Mouse (Mus musculus) forebrain, embryonic 14.5 days (tissue): Measurements from ENCODE around the gene Nos1. TPM values are rescaled to one million over a fixed set of nuclear protein-coding genes. Genes with fewer than 3 reads are reported as not detected.

ENCODE experiments used
- ATAC-seq: fragments of 200-750 bp; cut with Nextera tagmentation; 2 replicates; pipeline ENCODE4 v1.8.0; 2017; ENCODE audit warnings: mild to moderate bottlenecking, moderate library complexity
- DNase-seq: peaks from one replicate; pipeline ENCODE4 v3.0.0-alpha.2; 2015; ENCODE audit warnings: low spot score
- H3K27ac ChIP-seq: fragments of 300-500 bp; sonication (generic); 2 replicates; pipeline ENCODE4 v1.5.1; 2014; ENCODE audit warnings: low read depth, mild to moderate bottlenecking, control low read depth, low read length, moderate library complexity
- H3K27me3 ChIP-seq: fragments of 300-500 bp; sonication (generic); replicated peaks from 2 replicates; pipeline ENCODE4 v1.6.1; 2014; ENCODE audit warnings: low read length, control low read depth, mixed read lengths; ENCODE audit not compliant: control insufficient read depth, insufficient read depth
- H3K36me3 ChIP-seq: fragments of 300-500 bp; sonication (generic); 2 replicates; pipeline ENCODE4 v1.6.1; 2014; ENCODE audit warnings: low read length, control low read depth; ENCODE audit not compliant: control insufficient read depth, insufficient read depth
- H3K4me1 ChIP-seq: fragments of 300-500 bp; sonication (generic); 2 replicates; pipeline ENCODE4 v1.6.1; 2014; ENCODE audit warnings: antibody characterized with exemption, low read length, control low read depth; ENCODE audit not compliant: control insufficient read depth, insufficient read depth
- H3K4me2 ChIP-seq: fragments of 300-500 bp; sonication (generic); 2 replicates; pipeline ENCODE4 v1.6.1; 2014; ENCODE audit warnings: mild to moderate bottlenecking, control low read depth, low read length
- H3K4me3 ChIP-seq: fragments of 300-500 bp; sonication (generic); 2 replicates; pipeline ENCODE4 v1.5.1; 2014; ENCODE audit warnings: low read depth, low read length, control low read depth
- H3K9ac ChIP-seq: fragments of 300-500 bp; sonication (generic); 2 replicates; pipeline ENCODE4 v1.6.1; 2014; ENCODE audit warnings: mild to moderate bottlenecking, low read length, control low read depth, moderate library complexity
- H3K9me3 ChIP-seq: fragments of 300-500 bp; sonication (generic); replicated peaks from 2 replicates; pipeline ENCODE4 v1.6.1; 2016; ENCODE audit warnings: low read length, control low read depth, mixed read lengths; ENCODE audit not compliant: control insufficient read depth
- WGBS: fragments of 180-500 bp; shearing (Covaris S2); extraction: QIAGEN DNeasy Blood & Tissue Kit; methylation state at CpG from one replicate; pipeline ENCODE4 v1.1.7; 2014; 5-methylcytosine and 5-hydroxymethylcytosine counted together
- polyA plus RNA-seq: library from polyadenylated mRNA; unstranded; fragments of >200 nt; fragmentation: Nextera tagmentation; extraction: Ambion mirVana; gene quantifications from 2 replicates; pipeline ENCODE4 v1.2.1, GENCODE M21; 2014

Gene Nos1
- polyA plus RNA-seq, 1 experiment from 2014 or later, result 3.0 TPM

GRCm38 (mm10) chr5:117986327-117986726, 205.5 kb downstream of the Nos1 start:
- Histone ChIP-seq H3K36me3 (peaks cover 97% of the 10 kb centered on the region), H3K4me2 (no peak overlapping the region), H3K4me3 (no peak overlapping the region), H3K27ac (no peak overlapping the region), H3K27me3 (no peaks in the 10 kb centered on the region), H3K9me3 (no peaks in the 10 kb centered on the region), H3K9ac (no peak overlapping the region), H3K4me1 (no peaks in the 10 kb centered on the region)
- DNase-seq (no peak), ATAC-seq (no peak)
- 77% methylated on average over 4 of the region's 4 CpGs for WGBS

- no peak for ATAC-seq
- 98% methylated on average over 3 of the region's 3 CpGs for WGBS
- DNase-seq, result no peak
These were observed 207.1 kb downstream of the Nos1 start for GRCm38 (mm10) chr5:117987891-117988290.

DNA sequence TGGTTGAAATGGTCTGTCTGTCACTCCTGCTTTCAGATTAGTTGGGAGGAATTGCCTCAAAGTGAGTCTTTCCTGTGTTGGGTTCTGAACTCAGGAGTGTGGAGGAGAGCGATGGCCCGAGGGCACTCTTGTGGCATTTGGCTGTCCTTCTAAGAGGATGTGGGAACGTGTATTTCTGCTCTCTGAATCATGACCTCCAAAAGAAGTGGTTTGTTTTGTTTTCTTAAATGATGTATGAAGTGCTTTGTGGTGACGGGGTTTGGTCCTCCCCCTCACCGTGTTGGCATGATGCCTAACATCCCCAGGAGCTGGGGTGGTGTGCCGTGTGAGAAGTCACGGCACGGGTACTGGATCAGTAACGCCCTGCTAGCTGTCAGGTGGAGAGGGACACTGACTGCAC, 207.5 kb downstream of the Nos1 start:
- Histone ChIP-seq H3K4me2 (no peak overlapping the region), H3K4me1 (no peaks in the 10 kb centered on the region), H3K9ac (no peak overlapping the region), H3K4me3 (no peak overlapping the region), H3K27me3 (no peaks in the 10 kb centered on the region), H3K27ac (no peak overlapping the region), H3K9me3 (no peaks in the 10 kb centered on the region), H3K36me3 (peaks cover 98% of the 10 kb centered on the region)
- DNase-seq (no peak), ATAC-seq (no peak)
- WGBS, result 73% methylated on average over 9 of the region's 9 CpGs

More at GRCm38 (mm10) chr5:117987891-117988290, 207.1 kb downstream of the Nos1 start:
- Histone ChIP-seq H3K4me2 (no peak overlapping the region), H3K27ac (no peak overlapping the region), H3K27me3 (no peaks in the 10 kb centered on the region), H3K9ac (no peak overlapping the region), H3K4me3 (no peak overlapping the region), H3K36me3 (peaks cover 99% of the 10 kb centered on the region), H3K4me1 (no peaks in the 10 kb centered on the region), H3K9me3 (no peaks in the 10 kb centered on the region)

DNA sequence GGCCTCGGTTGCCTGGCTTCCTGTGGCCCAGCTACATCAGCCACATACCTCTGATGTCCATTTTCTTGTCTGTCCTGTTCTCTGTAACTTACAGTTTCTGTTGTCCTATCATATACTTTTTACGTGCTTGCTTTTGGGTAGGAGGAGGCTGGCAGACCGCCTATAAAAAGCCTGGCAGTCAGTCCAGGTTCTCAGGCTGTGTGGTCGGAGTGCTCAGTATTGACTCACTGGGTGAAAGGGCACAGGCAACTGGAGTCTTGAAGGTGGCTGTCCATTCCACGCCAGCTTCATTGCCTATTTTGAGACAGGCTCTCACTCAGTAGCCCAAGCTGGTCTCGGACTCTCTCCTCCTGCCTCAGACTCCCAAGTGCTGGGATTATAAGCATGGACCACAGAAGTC, 208.9 kb downstream of the Nos1 start:
- H3K36me3 ChIP-seq, result peaks cover 98% of the 10 kb centered on the region
- 89% methylated on average over 6 of the region's 6 CpGs for WGBS
- H3K4me1 ChIP-seq, result no peaks in the 10 kb centered on the region
- H3K4me2 ChIP-seq, result no peak overlapping the region
- H3K4me3 ChIP-seq, result no peak overlapping the region
- H3K27ac ChIP-seq, result no peak overlapping the region
- no peaks in the 10 kb centered on the region for H3K27me3 ChIP-seq
- ATAC-seq, result no peak
- no peaks in the 10 kb centered on the region for H3K9me3 ChIP-seq
- no peak overlapping the region for H3K9ac ChIP-seq
- no peak for DNase-seq

DNA sequence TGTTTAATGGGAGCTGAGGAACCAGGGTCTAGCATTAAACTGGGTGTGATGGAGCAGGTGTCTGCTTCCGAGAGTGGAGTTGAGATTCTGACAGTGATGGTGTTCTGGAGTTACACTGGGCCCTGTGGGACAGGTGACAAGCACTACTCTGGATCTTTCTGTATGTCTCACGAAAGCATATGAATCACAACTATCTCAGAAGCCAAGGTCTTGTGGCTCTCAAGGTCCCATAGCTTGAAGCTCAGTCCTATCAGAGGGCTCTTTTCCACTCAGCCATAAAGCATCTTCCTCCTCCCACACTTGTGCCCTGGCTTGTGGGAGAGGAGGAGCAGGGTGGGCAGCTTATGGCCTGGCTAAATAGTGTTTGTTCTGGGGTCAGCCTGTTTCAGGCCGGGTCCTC, 210.1 kb downstream of the Nos1 start:
- Histone ChIP-seq H3K4me2 (no peak overlapping the region), H3K4me3 (no peak overlapping the region), H3K4me1 (no peaks in the 10 kb centered on the region), H3K36me3 (peaks cover 98% of the 10 kb centered on the region), H3K9ac (no peak overlapping the region), H3K27ac (no peak overlapping the region), H3K27me3 (no peaks in the 10 kb centered on the region), H3K9me3 (no peaks in the 10 kb centered on the region)
- ATAC-seq, result no peak
- 87% methylated on average over 3 of the region's 3 CpGs for WGBS
- DNase-seq, result no peak

DNA sequence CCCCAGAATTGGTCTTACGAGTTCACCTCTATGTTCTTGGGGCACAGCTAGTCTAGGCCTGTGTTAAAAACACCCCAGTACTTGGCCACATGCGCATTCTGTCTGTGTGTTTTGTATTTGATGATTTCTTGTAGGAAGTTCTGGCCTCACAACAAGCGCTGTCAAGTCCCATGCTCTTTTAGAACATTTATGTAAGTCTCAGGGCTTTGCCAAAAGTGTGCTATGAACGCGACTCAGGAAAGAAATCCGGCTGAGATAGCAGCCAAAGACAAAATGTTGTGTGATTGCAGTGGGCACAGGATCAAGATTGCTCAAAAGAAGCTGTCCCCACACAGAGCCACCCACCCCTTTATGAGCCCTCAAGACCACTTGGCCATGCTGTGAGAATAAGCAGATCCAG, 212.7 kb downstream of the Nos1 start:
- H3K9me3 ChIP-seq, result no peaks in the 10 kb centered on the region
- peaks cover 98% of the 10 kb centered on the region for H3K36me3 ChIP-seq
- H3K27ac ChIP-seq, result no peak overlapping the region
- no peak overlapping the region for H3K4me3 ChIP-seq
- H3K4me1 ChIP-seq, result no peaks in the 10 kb centered on the region
- DNase-seq, result no peak
- H3K4me2 ChIP-seq, result no peak overlapping the region
- 89% methylated on average over 6 of the region's 6 CpGs for WGBS
- no peak overlapping the region for H3K9ac ChIP-seq
- no peak for ATAC-seq
- no peaks in the 10 kb centered on the region for H3K27me3 ChIP-seq

DNA sequence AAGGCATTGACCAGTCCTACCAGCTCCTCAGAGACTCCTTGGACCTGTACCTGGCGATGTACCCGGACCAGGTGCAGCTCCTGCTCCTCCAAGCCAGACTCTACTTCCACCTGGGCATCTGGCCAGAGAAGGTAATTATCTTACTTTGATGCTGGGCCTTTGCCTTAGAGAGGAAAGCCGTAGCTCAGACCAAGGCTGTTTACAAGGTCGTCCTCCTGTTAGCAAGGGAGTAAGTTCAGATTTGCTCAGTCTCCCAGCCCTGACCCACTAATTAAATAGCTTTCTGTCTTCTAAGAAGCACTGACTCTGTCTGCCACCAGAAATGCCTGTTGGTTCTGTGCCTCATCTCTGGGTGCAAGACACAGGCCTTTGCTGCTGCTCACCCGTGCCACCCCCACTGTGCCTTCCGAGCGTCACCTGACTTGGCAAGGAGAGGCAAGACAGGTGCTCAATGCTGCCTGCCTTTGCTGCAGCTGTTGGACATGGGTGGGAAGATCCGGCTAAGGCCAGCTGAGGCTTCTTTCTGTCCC, 214.6 kb downstream of the Nos1 start:
- Histone ChIP-seq H3K4me2 (no peak overlapping the region), H3K4me3 (no peak overlapping the region), H3K4me1 (no peaks in the 10 kb centered on the region), H3K27me3 (no peaks in the 10 kb centered on the region), H3K27ac (no peak overlapping the region), H3K9me3 (no peaks in the 10 kb centered on the region), H3K36me3 (peaks cover 98% of the 10 kb centered on the region), H3K9ac (no peak overlapping the region)
- DNase-seq (no peak), ATAC-seq (no peak)
- WGBS, result 88% methylated on average over 8 of the region's 8 CpGs

GRCm38 (mm10) chr5:117995911-117996310, 215.1 kb downstream of the Nos1 start:
- H3K9me3 ChIP-seq, result no peaks in the 10 kb centered on the region
- H3K4me3 ChIP-seq, result no peak overlapping the region
- no peaks in the 10 kb centered on the region for H3K4me1 ChIP-seq
- H3K9ac ChIP-seq, result no peak overlapping the region
- no peak for DNase-seq
- H3K4me2 ChIP-seq, result no peak overlapping the region
- no peak for ATAC-seq
- no peaks in the 10 kb centered on the region for H3K27me3 ChIP-seq
- 93% methylated on average over 6 of the region's 6 CpGs for WGBS
- H3K27ac ChIP-seq, result no peak overlapping the region
- peaks cover 98% of the 10 kb centered on the region for H3K36me3 ChIP-seq

DNA sequence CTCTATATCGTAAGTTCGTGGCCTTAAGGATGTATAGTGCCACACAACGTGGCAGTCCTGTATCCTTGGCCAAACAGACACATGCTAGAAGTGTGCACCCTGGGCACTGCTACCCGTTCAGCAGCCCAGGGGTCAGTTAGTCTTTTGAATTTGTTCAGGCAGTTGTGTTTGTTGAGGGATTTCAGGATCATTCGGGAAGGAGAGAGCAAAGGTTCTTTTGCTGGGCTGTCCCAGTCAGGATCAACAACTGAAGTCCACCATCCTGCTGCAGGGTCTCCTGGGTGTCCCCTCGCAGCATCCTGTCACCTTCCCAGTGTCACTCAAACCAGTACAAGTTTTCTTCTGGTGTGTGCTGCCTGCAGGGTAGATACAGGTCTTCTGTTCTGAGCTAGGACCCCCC, 215.7 kb downstream of the Nos1 start:
- no peaks in the 10 kb centered on the region for H3K9me3 ChIP-seq
- H3K9ac ChIP-seq, result no peak overlapping the region
- no peaks in the 10 kb centered on the region for H3K4me1 ChIP-seq
- ATAC-seq (no peak), DNase-seq (no peak)
- no peak overlapping the region for H3K4me3 ChIP-seq
- WGBS, result 84% methylated on average over 6 of the region's 6 CpGs
- no peaks in the 10 kb centered on the region for H3K27me3 ChIP-seq
- no peak overlapping the region for H3K27ac ChIP-seq
- H3K4me2 ChIP-seq, result no peak overlapping the region
- peaks cover 98% of the 10 kb centered on the region for H3K36me3 ChIP-seq
